Mouse (Mus musculus): Measurements from ENCODE around the gene Dtx1.

Gene Dtx1

GRCm38 (mm10) chr5:120711827-120712226 is at the start of gene Dtx1:
Dtx1 (minus strand) TSS chr5:120711927.
- DNase-seq (ENCODE audit: low spot score), result no peak

DNA sequence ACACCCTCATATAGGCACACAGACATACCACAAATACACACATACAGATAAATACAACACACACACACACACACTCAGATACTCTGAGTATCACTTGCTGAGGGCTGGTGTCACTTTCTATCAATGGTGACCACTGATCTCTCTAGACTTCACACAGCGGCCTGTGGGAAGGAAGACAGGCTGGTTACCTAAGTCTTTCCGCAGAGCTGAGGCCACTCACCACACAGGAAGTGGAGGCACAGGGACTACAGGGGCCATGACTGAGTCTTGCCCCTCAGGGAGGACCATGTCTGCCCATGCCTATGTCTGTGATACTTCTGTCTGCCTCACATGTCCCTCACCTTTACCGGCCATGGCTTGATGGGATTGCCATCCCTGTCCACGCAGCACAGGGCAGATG is 42.5 kb upstream of the Dtx1 start:
- no peak for DNase-seq (ENCODE audit: low spot score)

DNA sequence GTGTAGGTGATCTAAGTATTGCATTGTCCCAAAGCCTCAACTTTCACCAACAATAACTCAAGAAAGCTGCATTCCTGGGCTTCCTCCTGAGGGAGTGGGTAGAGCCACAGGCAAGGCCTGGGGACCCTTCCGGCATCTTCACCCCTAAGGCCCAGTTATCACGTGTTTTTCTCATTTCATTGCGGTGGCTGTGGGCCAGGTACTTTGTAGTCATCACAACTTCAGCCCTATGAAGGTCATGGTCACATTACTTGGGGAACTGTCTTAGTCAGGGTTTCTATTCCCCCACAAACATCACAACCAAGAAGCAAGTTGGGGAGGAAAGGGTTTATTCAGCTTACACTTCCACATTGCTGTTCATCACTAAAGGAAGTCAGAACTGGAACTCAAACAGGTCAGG is 41.1 kb upstream of the Dtx1 start:
- no peak for DNase-seq (ENCODE audit: low spot score)

DNA sequence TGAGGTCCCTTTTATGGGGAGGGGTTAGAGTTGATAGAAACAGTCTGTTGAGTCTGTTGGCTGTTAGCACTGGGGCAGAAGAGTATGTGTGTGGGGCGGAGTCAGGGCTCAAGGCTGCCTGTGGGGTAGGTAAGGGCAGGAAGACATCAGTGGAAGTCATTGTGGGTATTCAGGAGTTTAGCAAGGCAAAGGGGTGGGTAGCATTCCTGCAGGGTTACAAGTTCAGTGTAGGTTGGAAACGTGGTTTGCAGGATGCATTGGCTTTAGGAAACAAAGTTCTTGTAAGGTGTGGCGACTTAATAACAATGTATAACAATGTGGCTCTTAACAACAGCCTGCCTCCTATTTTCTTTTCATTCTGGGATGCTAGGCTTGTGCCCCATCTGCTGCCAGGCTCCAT is 39.5 kb upstream of the Dtx1 start:
- DNase-seq (ENCODE audit: low spot score), result no peak

- DNase-seq (ENCODE audit: low spot score), result no peak
Measured at GRCm38 (mm10) chr5:120749688-120750087, 38.0 kb upstream of the Dtx1 start, which contains the start of gene Oas2. Oas2 (minus strand) TSS chr5:120749853.

GRCm38 (mm10) chr5:120746451-120746850 is 34.7 kb upstream of the Dtx1 start:
- peak; percentile 62 for DNase-seq (ENCODE audit: low spot score)

DNA sequence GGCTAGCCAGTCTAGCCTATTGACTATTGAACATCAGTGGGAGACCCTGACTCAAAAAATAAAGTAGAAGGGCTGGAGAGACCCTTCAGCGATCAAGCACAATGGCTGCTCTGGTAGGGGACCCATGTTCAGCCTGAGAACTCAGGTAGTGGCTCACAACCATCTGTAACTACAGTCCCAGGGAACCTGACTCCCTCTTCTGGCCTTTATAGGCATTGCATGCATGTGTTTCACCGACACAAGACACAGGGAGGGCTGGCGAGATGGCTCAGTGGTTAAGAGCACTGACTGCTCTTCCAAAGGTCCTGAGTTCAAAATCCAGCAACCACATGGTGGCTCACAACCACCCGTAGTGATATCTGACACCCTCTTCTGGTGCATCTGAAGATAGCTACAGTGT is 30.4 kb upstream of the Dtx1 start:
- DNase-seq (ENCODE audit: low spot score), result no peak

GRCm38 (mm10) chr5:120734380-120734990 is 22.8 kb upstream of the Dtx1 start:
- DNase-seq (ENCODE audit: low spot score), result no peak

GRCm38 (mm10) chr5:120733696-120734095 is 22.0 kb upstream of the Dtx1 start:
- DNase-seq (ENCODE audit: low spot score), result no peak

DNA sequence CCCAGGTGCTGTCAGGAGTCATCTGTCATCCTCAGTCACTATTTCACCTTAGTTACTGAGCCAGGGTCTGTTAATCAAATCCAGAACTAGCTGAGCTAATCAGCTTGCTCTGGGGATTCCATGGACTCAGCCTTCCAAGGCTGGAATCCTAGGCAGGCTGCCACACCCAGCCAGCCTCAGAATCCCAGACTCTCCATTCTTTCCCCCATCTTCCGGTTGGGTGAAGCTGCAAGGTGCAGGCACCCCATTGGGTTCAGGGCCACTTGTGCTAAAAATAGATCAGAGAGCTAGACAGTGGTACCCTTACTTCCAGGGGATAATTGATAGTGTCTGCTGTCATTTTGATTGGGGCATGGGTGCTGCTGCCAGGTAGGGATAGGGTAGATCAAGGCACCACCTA is 21.0 kb upstream of the Dtx1 start:
- no peak for DNase-seq (ENCODE audit: low spot score)

DNA sequence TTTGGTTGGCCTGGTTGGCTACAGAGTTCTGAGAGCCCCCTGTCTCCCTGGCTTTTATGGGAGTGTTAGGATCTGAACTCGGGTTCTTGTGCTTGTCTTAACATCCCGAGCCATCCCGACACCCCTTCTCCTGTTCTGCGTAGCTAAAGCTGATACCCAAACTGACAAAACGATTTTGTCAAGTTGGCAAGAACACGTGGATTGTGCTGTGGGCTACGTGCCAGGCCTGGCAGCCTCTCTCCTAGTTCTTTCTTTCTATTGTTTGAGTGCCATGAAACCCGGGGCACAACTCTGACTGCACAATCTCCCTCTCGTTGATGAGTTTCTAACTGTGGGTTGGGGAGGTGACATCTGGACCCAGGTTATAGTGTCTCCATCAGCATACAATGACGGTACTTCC is 17.6 kb upstream of the Dtx1 start:
- DNase-seq (ENCODE audit: low spot score), result no peak

DNA sequence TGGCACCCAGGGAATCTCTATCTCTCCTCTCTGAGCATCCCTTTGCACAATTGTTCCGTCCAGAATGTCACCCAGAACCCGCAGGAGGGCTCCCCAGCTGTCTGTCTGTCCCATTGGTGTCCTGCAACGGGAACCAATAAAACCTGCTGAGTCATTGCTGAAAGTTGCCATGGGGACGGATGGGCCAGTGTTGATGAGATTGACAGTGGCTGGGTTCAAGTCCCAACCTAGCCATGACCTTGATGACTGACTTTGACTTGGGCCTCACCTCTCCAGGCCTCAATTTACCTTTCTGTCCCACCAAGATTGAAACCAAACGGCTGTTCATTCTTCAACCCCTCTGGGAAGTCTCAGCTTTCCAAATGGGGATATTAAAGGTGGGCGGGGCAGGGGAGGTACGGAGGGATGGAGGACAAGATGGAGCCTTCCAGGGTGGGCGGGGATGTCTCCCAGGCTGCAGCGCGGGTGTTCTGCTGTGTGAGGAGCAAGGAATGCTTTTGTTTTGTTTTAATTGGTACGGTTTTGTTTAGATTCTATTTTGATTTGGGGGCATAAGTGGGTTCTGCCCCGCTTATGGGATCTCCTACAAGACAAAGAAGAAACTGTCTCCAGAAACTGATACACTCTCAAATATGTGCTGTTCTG is 14.2 kb upstream of the Dtx1 start:
- DNase-seq (ENCODE audit: low spot score), result no peak

GRCm38 (mm10) chr5:120721005-120721404 is 9.3 kb upstream of the Dtx1 start:
- no peak for DNase-seq (ENCODE audit: low spot score)

DNA sequence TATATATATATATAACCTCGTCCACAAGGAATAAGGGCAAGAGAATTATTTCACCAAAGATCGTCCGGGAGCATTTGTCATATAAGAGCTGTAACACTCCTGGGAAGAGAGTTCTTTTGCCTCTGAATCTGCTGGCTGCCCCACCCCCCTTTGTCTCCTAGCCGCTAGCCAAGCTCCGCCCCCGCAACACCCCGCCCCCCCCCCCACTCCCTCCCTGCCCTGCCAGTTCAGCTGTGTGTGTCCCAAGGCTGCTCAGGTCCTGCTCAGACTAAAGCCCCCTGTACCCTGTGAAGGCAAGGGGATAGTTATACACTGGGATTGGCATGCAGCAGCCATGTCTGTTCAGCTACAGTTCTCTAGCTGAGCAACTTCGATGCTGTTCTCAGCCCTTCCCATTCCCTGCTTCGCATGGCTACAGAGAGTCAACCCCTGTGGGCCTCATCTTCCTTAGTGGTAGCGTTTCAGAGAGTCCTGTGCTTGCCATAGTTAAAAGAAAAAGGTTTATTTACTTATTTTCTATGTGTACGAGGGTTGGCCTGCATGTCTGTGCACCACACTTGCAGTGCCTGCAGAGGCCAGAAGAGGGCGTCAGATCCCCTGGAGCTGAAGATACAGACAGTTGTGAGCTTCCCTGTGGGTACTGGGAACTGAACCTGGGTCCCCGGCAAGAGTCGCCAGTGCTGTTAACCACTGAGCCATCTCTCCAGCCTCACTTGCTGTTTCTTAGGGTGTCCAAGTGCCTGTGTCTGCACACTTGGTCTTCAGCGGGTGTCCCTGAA is 7.1 kb upstream of the Dtx1 start:
- DNase-seq (ENCODE audit: low spot score), result no peak

DNA sequence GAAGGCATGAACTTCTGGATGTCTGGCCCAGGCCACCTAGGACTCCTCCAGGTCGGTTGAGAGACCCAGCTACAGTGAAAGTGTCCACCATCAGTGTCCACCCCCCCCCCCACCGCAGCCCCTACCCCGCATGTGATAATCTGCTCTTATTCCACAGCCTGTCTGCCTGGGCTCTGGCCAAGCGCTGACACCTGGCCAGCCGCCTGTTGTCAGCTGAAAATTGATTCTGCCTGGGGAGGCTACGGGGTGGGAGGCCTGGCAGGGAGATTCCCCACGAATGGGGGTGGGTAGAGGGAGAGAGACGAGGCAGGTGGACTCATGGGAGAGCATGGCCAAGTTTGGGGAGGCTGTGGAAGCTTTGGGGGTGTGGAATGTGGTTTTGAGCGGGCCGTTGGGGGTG is 5.4 kb upstream of the Dtx1 start:
- DNase-seq (ENCODE audit: low spot score), result no peak

DNA sequence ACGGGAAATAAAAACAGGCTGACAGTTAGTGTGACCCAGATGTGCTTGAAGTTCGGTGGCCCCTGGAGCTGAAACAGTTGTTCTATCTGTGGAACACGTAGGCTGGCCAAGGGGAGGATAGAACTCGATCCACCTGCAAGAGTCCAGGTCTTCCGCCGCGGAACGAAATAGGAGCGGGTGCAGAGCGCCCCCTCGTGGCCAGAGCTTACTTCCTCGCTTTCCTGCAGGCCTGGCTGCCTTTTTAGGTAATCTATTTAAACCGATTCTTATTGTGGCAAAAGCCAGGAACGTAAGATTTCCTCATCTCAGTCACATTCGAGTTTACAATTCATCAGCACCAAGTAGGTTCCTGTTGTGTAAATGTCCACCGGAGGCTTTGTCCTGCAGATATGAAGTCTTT is 2.6 kb upstream of the Dtx1 start:
- peak; percentile 75 for DNase-seq (ENCODE audit: low spot score)

DNA sequence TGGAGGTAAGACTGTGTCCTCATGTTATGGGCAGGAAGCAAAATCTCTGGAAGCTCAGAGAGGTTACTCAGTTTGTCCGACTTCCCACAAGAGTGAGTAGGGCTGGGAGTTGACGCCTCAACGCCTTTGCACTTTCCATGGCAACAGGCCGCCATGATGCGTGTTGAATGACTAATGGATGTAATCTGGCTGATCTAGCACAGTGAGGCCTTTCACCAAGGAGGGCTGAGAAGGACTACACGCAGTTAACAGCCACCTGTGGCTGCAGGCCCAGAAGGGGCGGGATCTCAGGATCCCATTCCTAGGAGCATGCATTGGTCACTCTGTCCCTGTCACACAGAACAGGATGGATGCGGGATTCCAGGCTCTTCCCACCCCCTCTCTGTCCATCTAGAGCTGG is 994 bp upstream of the Dtx1 start:
- no peak for DNase-seq (ENCODE audit: low spot score)

- DNase-seq (ENCODE audit: low spot score), result no peak
Measured at GRCm38 (mm10) chr5:120711416-120711815, 311 bp downstream of the Dtx1 start.

- no peak for DNase-seq (ENCODE audit: low spot score)
Measured at GRCm38 (mm10) chr5:120710826-120711248, 890 bp downstream of the Dtx1 start.

- DNase-seq (ENCODE audit: low spot score), result no peak
Measured at GRCm38 (mm10) chr5:120710161-120710825, 1.4 kb downstream of the Dtx1 start.

DNA sequence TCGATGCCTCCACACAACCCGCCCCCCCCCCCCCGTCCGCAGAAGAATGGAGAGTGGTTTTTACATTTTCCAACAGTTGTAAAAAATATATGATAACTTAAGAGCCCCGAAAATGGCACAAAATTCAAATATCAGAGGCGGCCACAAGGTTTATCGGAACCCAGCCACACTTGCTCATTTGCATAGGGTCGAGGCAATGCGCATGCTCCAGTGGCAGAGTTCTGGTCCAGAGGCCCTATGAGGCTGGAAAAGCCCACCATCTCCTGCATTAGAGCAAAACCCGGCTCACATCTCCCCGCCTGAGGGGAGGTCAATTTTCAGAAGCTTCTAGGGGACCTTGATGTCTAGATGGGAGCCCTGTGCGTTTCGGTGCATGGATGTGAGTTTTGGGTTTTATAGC is 4.8 kb downstream of the Dtx1 start:
- DNase-seq (ENCODE audit: low spot score), result no peak

- DNase-seq (ENCODE audit: low spot score), result no peak
Measured at GRCm38 (mm10) chr5:120706541-120706940, 5.2 kb downstream of the Dtx1 start.

DNA sequence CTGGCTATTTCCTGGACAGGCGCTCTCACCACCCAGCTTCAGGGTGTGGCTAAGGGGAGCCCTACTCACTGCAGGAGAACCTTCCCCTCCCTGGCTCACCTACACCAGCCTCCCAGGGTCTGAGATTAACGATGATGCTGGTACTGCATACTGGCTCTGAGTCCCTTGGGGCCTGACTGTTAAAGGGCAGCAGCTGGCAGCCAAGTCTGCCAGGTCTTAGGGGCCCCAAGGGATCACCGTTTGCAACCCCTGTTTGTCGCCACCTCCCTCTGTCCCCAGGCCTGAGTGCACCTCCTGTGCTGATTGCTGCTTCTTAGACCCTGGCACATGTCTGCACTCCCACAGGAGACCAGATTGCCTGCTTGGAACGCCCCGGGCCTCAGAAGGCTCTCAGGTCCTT is 7.3 kb downstream of the Dtx1 start:
- DNase-seq (ENCODE audit: low spot score), result no peak

All from ovary, postnatal 14 days (tissue).